Mouse (Mus musculus) liver, postnatal 0 days (tissue): ENCODE data around the gene Efemp1.

Experiments used
- CTCF ChIP-seq: sonication (generic); IDR thresholded peaks from 2 replicates; pipeline ENCODE4 v1.5.1; 2016; ENCODE audit warnings: antibody characterized with exemption, low read depth
- EP300 ChIP-seq: IDR thresholded peaks from 2 replicates; pipeline ENCODE4 v1.6.1; 2016; ENCODE audit warnings: antibody characterized with exemption, low read depth, mild to moderate bottlenecking

DNA sequence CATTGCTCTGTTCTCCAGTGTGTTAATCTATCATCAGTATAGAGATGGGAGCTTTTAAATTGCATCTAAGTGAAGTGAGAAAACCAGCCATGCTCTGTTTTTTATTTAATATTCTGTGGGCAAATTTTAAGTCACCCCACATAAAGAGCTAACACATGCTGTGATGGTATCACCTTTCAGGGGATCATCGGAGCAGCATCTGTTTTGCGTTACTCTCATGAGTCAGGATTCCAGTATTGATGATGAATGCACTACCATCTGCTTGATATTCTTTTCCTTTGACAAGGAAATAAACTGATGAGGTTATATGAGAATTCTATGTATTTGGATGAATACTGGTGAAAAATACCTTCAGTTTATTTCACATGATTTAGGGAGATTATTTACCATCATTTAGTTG, 16.1 kb downstream of the Efemp1 start:
- TF ChIP-seq CTCF (no peak), EP300 (no peak)
